Mouse (Mus musculus) heart, embryonic 11.5 days (tissue): Measurements from ENCODE around the gene Slc30a3. TPM values are rescaled to one million over a fixed set of nuclear protein-coding genes. Genes with fewer than 3 reads are reported as not detected.
"Not testable (repeated sequence)": the region's sequence is repeated elsewhere in the genome, so short reads cannot be mapped to it uniquely, and the experiment has no call there.

Experiments used
- ATAC-seq: fragments of 200-750 bp; cut with Nextera tagmentation; replicated peaks from 2 replicates; pipeline ENCODE4 v1.8.0; 2017; ENCODE audit warnings: moderate library complexity; ENCODE audit not compliant: insufficient number of reproducible peaks, low FRiP score, low TSS enrichment
- H3K27ac ChIP-seq: fragments of 300-500 bp; sonication (generic); 2 replicates; pipeline ENCODE4 v1.5.1; 2014; ENCODE audit warnings: mild to moderate bottlenecking, low read depth, low read length
- H3K27me3 ChIP-seq: fragments of 300-500 bp; sonication (generic); 2 replicates; pipeline ENCODE4 v1.6.1; 2014; ENCODE audit warnings: mild to moderate bottlenecking, low read length, mixed read lengths; ENCODE audit not compliant: control insufficient read depth, insufficient read depth
- H3K36me3 ChIP-seq: fragments of 300-500 bp; sonication (generic); 2 replicates; pipeline ENCODE4 v1.6.1; 2014; ENCODE audit warnings: mild to moderate bottlenecking, low read length, moderate library complexity, mixed read lengths; ENCODE audit not compliant: control insufficient read depth, insufficient read depth
- H3K4me1 ChIP-seq: fragments of 300-500 bp; sonication (generic); 2 replicates; pipeline ENCODE4 v1.6.1; 2014; ENCODE audit warnings: low read length; ENCODE audit not compliant: control insufficient read depth, insufficient read depth
- H3K4me2 ChIP-seq: fragments of 300-500 bp; sonication (generic); 2 replicates; pipeline ENCODE4 v1.6.1; 2014; ENCODE audit warnings: mild to moderate bottlenecking, moderate library complexity
- H3K4me3 ChIP-seq: fragments of 300-500 bp; sonication (generic); 2 replicates; pipeline ENCODE4 v1.5.1; 2014; ENCODE audit warnings: low read depth, low read length
- H3K9ac ChIP-seq: fragments of 300-500 bp; sonication (generic); 2 replicates; pipeline ENCODE4 v1.6.1; 2014; ENCODE audit warnings: mild to moderate bottlenecking, low read depth, low read length, moderate library complexity
- H3K9me3 ChIP-seq: fragments of 300-500 bp; sonication (generic); replicated peaks from 2 replicates; pipeline ENCODE4 v1.6.1; 2016; ENCODE audit warnings: low read length; ENCODE audit not compliant: control insufficient read depth
- WGBS: fragments of 180-500 bp; shearing (Covaris S2); extraction: QIAGEN DNeasy Blood & Tissue Kit; methylation state at CpG from one replicate; pipeline ENCODE4 v1.1.7; 2014; ENCODE audit not compliant: insufficient replicate concordance; 5-methylcytosine and 5-hydroxymethylcytosine counted together
- polyA plus RNA-seq: library from polyadenylated mRNA; unstranded; fragments of >200 nt; fragmentation: Nextera tagmentation; extraction: Ambion mirVana; gene quantifications from 2 replicates; pipeline ENCODE4 v1.2.1, GENCODE M21; 2014

Slc30a3 gene
- polyA plus RNA-seq, 1 experiment from 2014 or later = 0.47 TPM

DNA sequence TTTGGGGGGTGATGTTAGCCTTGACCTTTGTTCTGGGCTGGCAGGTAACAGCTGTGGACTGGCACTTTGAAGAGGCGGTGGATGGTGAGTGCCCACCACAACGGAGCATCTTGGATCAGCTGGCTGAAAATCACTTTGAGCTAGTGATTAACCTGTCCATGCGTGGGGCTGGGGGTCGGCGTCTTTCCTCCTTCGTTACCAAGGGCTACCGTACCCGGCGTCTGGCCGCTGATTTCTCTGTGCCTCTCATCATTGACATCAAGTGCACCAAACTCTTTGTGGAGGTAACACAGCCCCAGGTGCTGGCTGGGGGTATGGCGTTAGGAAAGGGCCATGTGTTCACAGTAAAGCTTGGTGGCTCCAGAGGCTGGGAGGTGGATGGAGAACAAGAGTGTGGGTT lies 36.2 kb downstream of the Slc30a3 start:
- Histone ChIP-seq H3K4me3 (no peak overlapping the region), H3K9ac (no peak overlapping the region), H3K36me3 (peaks cover 58% of the 10 kb centered on the region), H3K4me1 (no peaks in the 10 kb centered on the region), H3K4me2 (no peak overlapping the region), H3K27ac (no peak overlapping the region), H3K9me3 (no peaks in the 10 kb centered on the region), H3K27me3 (no peaks in the 10 kb centered on the region)
- ATAC-seq = no peak
- 92% methylated on average over 11 of the region's 11 CpGs for WGBS

DNA sequence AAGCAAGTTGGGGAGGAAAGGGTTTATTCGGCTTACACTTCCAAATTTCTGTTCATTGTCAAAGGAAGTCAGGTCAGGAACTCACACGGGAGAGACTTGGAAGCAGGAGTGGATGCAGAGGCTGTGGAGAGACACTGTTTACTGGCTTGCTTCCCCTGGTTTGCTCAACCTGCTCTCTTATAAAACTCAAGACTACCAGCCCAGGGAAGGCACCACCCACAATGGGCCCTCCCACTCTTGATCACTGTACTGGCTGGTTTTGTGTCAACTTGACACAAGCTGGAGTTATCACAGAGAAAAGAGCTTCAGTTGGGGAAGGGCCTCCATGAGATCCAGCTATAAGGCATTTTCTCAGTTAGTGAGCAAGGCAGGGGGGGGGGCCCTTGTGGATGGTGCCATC lies 37.0 kb downstream of the Slc30a3 start:
- Histone ChIP-seq H3K27me3 (no peaks in the 10 kb centered on the region), H3K4me1 (no peaks in the 10 kb centered on the region), H3K4me3 (no peak overlapping the region), H3K9ac (no peak overlapping the region), H3K9me3 (no peaks in the 10 kb centered on the region), H3K27ac (no peak overlapping the region), H3K36me3 (peaks cover 61% of the 10 kb centered on the region), H3K4me2 (no peak overlapping the region)
- no peak for ATAC-seq
- WGBS = 76% methylated on average over 2 of the region's 2 CpGs

DNA sequence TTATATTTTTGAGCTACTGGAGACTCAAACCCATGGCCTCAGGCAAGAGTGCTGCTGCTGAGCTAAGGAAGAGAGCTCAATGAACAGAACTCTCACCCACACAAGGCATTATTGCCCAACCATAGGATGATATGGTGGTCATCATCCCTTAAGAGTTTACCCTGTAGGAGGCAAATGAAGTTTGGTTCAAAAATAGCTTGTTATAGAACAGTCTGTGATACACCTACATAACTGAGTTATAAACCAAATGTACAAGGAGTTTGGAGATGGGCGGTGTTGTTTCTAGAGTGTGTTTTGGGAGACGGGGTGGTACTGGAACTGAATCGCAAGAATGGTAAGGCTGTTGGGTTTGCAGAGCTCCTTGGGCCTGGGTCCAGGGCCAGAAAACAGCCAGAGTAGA lies 38.2 kb downstream of the Slc30a3 start:
- no peak overlapping the region for H3K9ac ChIP-seq
- no peak for ATAC-seq
- H3K36me3 ChIP-seq = peaks cover 58% of the 10 kb centered on the region
- H3K27me3 ChIP-seq = no peaks in the 10 kb centered on the region
- no peak overlapping the region for H3K27ac ChIP-seq
- H3K4me1 ChIP-seq = no peaks in the 10 kb centered on the region
- H3K4me2 ChIP-seq = no peak overlapping the region
- WGBS = 94% methylated on average over 3 of the region's 3 CpGs
- H3K9me3 ChIP-seq = no peaks in the 10 kb centered on the region
- H3K4me3 ChIP-seq = no peak overlapping the region

DNA sequence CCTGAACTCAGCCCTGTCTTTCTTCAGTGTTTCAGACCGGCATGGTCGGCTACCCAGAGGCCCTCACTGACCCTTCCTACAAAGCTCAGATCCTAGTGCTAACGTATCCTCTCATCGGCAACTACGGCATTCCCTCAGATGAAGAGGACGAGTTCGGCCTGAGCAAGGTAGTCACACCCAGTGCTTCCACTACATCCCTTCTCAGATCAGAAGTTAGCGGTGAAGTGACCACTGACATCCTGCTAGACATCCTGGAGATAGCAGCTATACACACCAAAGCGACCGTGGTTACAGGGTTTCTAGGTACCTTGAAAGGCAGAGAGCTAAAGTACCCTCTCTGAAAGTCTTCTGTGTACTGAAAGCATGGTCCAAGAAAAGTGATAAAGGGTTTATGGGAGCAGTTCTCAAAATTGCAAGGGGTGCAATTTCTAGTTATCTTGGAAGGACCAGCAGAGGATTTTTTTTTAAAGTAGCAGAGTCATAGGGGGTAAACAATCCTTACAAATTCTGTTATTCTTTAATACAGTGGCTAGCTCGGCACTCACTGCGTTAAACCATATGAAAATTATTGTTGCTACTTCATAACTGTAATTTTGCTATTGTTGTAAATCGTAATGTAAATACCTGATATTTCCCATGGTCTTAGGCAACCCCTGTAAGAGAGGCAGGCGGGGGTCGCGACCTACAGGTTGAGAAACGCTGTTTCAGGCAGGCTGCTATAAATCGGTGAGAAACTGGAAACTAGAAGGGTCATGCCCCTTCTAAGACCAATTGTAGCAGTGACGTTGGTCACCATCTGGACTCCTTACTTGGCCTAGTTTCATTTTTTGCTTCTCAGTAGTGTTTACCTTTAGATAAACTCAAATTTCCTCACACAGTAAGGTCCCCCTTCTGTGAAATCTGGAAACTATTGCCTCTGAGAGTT lies 52.6 kb downstream of the Slc30a3 start:
- ATAC-seq = 0 out of 2 replicates have a peak, but pooled peaks have one; percentile 33
- 23% methylated on average over 19 of the region's 19 CpGs for WGBS
- Histone ChIP-seq H3K4me1 (peaks cover 6% of the 10 kb centered on the region; the same call in 1 of the 2 replicates), H3K4me2 (peak overlapping the region; percentile 96), H3K9ac (peak overlapping the region; percentile 89), H3K9me3 (no peaks in the 10 kb centered on the region), H3K27me3 (no peaks in the 10 kb centered on the region), H3K36me3 (peaks cover 16% of the 10 kb centered on the region), H3K4me3 (peak overlapping the region; percentile 74), H3K27ac (peak overlapping the region; percentile 70)

DNA sequence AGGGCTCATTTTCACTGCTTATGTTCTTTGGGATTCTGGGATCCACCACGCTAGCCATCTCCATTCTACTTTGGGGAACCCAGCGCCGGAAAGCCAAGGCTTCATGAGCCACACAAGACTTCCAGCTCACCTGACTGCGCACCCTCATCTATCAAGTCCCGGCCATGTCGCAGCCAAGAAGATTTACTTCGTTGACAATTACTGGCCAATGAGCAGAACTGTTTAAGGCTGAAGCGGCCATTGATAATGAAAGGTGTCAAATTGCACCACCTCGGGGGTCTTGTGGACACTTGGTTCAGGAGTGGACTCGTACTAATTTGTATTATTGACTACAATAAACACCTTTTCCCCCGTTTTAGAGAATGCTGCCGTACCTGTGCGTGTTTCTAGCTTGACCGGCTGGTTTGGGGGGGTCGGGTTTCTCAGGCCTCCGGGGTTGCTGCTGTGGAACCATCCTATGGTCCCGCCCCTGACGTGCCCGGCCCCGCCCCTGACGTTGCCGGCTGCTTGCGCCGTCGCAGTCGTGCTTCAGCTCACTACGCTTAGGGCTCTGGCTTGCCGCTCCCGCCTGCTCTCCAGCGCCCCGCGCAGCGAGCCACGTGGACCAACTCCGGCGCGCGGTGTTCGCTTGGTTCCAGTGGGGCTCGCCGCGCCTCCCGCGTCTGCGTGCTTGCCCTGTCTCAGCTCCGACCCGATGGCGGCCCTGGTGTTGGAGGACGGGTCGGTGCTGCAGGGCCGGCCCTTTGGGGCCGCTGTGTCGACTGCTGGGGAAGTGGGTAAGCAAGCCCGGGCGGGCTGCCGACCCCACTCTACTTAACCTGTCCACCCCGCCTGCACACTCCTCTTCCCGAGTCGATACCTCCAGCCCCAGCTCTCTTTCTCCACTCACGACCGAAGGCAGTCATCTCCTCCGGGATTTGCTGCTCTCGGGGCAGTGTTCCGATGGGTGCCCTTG lies 53.5 kb downstream of the Slc30a3 start, which contains the start of gene Cad:
TSS of gene Cad (plus strand) at position 520 of the 955 bp plus-strand sequence.
- H3K27ac ChIP-seq = peak within 1 kb of the TSS; percentile 70
- peak; percentile 95 for ATAC-seq
- H3K9me3 ChIP-seq = no peaks in the 10 kb centered on the region
- H3K4me2 ChIP-seq = peak within 1 kb of the TSS; percentile 96
- H3K4me3 ChIP-seq = peak within 1 kb of the TSS; percentile 74
- under 1% methylated on average over 63 of the region's 64 CpGs for WGBS
- H3K9ac ChIP-seq = peak within 1 kb of the TSS; percentile 89
- H3K36me3 ChIP-seq = peaks cover 7% of the 10 kb centered on the region
- peaks cover 6% of the 10 kb centered on the region; the same call in 1 of the 2 replicates for H3K4me1 ChIP-seq
- no peaks in the 10 kb centered on the region for H3K27me3 ChIP-seq

DNA sequence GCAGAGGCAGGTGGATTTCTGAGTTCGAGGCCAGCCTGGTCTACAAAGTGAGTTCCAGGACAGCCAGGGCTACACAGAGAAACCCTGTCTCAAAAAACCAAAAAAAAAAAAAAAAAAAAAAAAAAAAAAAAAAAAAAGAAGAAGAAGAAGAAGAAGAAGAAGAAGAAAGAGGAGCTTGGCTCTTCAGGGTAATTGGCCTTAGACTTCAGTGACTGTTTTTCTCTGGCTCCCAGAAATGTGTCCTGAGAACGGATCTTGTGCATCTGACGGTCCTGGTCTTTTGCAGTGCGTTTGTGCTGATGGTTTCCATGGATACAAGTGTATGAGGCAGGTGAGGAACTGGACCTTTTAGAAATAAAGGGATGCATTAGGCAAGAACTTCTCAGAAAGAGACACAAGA lies 54.3 kb downstream of the Slc30a3 start:
- not testable (repeated sequence) for H3K27me3 ChIP-seq, H3K4me1 ChIP-seq, H3K9ac ChIP-seq, H3K9me3 ChIP-seq, H3K36me3 ChIP-seq, H3K27ac ChIP-seq, H3K4me3 ChIP-seq, ATAC-seq
- 61% methylated on average over 4 of the region's 4 CpGs for WGBS
- peak overlapping the region; percentile 96 for H3K4me2 ChIP-seq

DNA sequence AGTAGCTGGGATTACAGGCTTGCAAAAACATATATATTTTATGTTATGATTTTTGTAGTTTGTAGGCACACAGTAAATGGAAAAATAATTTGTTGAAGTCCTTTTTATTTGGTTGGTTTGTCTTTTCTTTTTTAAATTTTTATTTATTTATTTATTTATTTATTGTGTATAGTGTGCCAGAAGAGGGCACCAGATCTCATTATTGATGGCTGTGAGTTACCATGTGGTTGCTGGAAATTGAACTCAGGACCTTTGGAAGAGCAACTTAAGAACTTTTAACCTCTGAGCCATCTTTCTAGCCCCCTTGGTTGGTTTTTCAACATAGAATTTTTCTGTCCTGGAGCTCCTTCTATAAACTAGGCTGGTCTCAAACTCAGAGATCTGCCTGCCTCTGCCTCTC lies 57.6 kb downstream of the Slc30a3 start:
- Histone ChIP-seq H3K27me3 (no peaks in the 10 kb centered on the region), H3K9me3 (no peaks in the 10 kb centered on the region), H3K4me1 (peaks cover 2% of the 10 kb centered on the region; the same call in 1 of the 2 replicates), H3K36me3 (no peaks in the 10 kb centered on the region), H3K4me2 (no peak overlapping the region), H3K4me3 (no peak overlapping the region), H3K27ac (no peak overlapping the region), H3K9ac (no peak overlapping the region)
- no peak for ATAC-seq
